Mouse (Mus musculus): ENCODE results near the gene Cyfip2. TPM values are rescaled to one million over a fixed set of nuclear protein-coding genes. Genes with fewer than 3 reads are reported as not detected.

Cyfip2 gene
- 88.9 TPM for polyA plus RNA-seq (2014; fragmentation: Illumina TruSeq; extraction: RNeasy Lipid Tissue Mini Kit (QIAGEN cat#74804); ENCODE audit: low read depth, low replicate concordance)

GRCm38 (mm10) chr11:46312523-46313035, at the start of gene Cyfip2:
Gene Cyfip2, minus strand, starts transcription at chr11:46312859.

DNA sequence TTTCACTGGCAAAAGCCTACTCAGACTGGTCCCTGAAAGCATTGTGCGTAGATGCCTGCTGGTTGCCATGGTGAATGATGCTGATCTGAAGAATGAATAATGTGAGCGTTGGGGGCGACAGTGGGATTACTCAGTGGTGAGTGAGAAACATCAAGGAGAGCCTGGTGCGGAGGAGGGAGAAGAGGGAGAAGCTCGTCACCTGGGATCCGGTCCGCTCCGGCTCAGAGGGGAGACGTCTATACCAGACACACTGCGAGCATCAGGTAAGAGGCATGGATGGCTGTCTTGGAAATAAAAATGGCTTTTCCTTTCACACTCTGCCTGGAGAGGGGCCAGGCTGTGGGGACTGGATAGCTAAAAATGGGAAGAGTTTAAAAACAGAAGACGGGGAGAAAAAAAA, 77.3 kb downstream of the Cyfip2 start, which contains the start of gene Fndc9:
Gene Fndc9 (plus strand): TSS at position 198 of the 400 bp plus-strand sequence.

GRCm38 (mm10) chr11:46165866-46166585, 146.6 kb downstream of the Cyfip2 start, which contains the start of gene Nipal4:
Gene Nipal4, minus strand, starts transcription at chr11:46166508.

Other genes with a start within 250 kb of the Cyfip2 start
- not detected for gene Nipal4, start 146.4 kb downstream of the Cyfip2 start, polyA plus RNA-seq (2014; fragmentation: Illumina TruSeq; extraction: RNeasy Lipid Tissue Mini Kit (QIAGEN cat#74804); ENCODE audit: low read depth, low replicate concordance)
- gene Fndc9, start 77.3 kb downstream of the Cyfip2 start, polyA plus RNA-seq (2014; fragmentation: Illumina TruSeq; extraction: RNeasy Lipid Tissue Mini Kit (QIAGEN cat#74804); ENCODE audit: low read depth, low replicate concordance), result not detected
- 0.23 TPM for gene Itk, start 76.7 kb upstream of the Cyfip2 start, polyA plus RNA-seq (2014; fragmentation: Illumina TruSeq; extraction: RNeasy Lipid Tissue Mini Kit (QIAGEN cat#74804); ENCODE audit: low read depth, low replicate concordance)
- not detected for gene Fam71b, start 83.7 kb upstream of the Cyfip2 start, polyA plus RNA-seq (2014; fragmentation: Illumina TruSeq; extraction: RNeasy Lipid Tissue Mini Kit (QIAGEN cat#74804); ENCODE audit: low read depth, low replicate concordance)
- gene Med7, start 124.1 kb upstream of the Cyfip2 start, polyA plus RNA-seq (2014; fragmentation: Illumina TruSeq; extraction: RNeasy Lipid Tissue Mini Kit (QIAGEN cat#74804); ENCODE audit: low read depth, low replicate concordance), result 145 TPM
- 4.0 TPM for gene Havcr2, start 142.1 kb upstream of the Cyfip2 start, polyA plus RNA-seq (2014; fragmentation: Illumina TruSeq; extraction: RNeasy Lipid Tissue Mini Kit (QIAGEN cat#74804); ENCODE audit: low read depth, low replicate concordance)
- gene Gm12169, start 211.4 kb upstream of the Cyfip2 start, polyA plus RNA-seq (2014; fragmentation: Illumina TruSeq; extraction: RNeasy Lipid Tissue Mini Kit (QIAGEN cat#74804); ENCODE audit: low read depth, low replicate concordance), result not detected